Mouse (Mus musculus) embryo, embryonic 11 days (tissue): ENCODE measurements around the gene Ankrd23.
A peak's percentile ranks its signal among the peaks of the same experiment; 100 is the strongest.

Experiments
- DNase-seq: peaks from one replicate; pipeline ENCODE4 v3.0.0-alpha.2; 2015

The Ankrd23 gene

DNA sequence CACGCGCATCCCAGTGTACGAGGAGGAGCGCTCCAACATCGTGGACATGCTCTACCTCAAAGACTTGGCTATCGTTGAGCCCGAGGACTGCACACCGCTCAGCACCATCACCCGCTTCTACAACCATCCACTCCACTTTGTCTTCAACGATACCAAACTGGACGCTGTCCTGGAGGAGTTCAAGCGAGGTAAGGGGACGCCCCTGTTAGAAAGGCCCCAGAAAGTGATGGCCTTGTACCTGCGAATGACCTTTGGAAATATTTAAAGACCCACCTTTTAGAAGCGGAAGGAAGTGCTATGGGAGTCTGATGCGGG is 23.8 kb downstream of the Ankrd23 start:
- DNase-seq: no peak

DNA sequence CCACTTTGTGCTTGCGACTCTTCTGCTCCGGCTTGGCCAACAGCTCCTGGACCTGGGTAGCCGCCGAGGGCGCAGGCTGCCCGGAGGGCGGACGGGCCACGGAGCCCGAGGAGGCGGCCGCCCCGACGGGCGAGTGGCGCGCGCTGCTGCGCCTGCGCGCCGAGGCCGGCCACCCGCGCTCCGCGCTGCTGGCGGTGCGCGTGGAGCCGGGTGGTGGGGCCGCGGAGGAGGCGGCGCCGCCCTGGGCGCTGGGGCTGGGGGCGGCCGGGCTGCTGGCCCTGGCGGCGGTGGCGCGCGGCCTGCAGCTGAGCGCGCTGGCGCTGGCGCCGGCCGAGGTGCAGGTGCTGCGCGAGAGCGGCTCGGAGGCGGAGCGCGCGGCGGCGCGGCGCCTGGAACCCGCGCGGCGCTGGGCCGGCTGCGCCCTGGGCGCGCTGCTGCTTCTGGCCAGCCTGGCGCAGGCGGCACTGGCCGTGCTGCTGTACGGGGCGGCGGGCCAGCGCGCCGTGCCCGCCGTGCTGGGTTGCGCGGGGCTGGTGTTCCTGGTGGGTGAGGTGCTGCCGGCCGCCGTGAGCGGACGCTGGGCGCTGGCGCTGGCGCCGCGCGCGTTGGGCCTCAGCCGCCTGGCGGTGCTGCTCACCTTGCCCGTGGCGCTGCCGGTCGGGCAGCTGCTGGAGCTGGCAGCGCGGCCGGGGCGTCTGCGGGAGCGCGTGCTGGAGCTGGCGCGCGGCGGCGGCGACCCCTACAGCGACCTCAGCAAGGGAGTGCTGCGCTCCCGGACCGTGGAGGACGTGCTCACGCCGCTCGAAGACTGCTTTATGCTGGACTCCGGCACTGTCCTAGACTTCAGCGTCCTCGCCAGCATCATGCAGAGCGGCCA is 24.4 kb downstream of the Ankrd23 start:
- peak; percentile 75 for DNase-seq

DNA sequence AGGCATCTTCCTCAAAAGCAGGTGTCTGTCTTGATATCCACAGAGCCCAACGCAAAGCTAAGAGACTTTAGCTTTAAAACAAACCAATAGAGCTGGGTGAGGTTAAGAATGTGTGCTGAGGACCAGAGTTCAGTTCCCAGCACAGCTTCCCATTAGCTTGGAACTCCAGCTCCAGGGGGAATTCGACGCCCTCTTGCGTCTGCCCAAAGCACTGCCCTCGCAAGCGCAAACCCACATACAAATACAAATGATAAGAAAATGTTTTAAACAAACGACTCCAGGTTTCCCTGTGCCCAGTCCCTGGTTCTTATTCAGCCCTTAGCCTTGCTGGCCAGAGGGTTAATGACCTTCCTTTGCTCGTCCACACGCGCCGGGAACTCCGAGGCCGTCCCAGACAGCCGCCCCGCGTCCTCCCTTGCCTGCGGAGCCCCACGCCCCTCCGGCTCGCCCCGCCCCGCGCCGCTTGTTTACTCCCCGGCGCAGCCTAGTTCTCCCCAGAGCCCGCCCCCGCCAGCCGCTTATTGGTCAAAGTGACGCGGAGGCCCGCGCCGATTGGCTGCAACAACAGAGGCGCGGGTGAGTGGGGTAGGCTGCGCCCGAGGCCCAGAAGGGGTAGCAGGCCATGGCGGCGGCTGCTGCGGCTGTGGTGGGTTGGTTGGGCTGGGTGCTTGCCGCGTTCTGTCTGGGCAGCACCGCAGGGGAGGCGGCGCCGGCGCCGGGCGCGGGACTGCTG is 25.2 kb downstream of the Ankrd23 start, which contains the start of gene Cnnm3:
Gene Cnnm3, plus strand, starts transcription at position 579 of the 733 bp plus-strand sequence.
- peak; percentile 99 for DNase-seq

DNA sequence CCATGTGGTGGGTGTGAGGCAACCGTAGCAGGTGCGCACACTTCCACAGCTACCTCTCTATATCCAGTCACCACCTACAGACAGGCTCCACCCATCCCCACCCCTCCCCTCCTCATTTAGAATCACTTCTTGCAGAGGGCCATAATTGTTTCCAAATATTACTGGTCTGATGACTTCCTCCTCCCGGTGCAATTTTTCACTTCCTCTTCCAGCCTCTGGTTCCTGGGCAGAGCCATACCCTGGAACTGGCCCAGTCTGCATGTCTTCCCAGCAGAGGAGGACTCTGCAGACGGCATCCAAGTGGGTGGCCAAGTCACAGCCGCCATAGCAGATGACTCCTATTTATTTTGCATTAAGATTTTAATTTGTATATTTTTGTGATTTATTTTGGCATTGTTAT is 28.4 kb downstream of the Ankrd23 start:
- DNase-seq: no peak

DNA sequence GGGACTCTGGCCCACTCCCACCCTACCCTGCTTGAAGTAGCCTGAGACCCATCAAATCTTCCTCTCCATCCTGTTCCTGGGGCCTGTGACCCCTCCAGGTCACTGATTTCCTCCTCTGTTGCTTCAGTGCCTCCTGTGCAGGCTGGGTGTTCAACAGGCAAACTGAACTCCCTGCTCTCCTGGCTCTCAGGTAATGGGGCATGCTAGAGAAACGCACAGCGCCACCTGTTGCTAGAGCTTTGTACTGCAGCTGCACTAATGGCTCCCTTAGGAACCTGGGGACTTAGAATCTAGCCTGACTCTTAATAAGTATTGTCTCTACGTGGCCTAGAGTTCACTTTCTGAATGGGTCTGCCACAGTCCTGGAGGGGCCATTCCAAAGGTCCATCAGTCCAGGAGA is 35.4 kb downstream of the Ankrd23 start:
- peak; percentile 79 for DNase-seq

DNA sequence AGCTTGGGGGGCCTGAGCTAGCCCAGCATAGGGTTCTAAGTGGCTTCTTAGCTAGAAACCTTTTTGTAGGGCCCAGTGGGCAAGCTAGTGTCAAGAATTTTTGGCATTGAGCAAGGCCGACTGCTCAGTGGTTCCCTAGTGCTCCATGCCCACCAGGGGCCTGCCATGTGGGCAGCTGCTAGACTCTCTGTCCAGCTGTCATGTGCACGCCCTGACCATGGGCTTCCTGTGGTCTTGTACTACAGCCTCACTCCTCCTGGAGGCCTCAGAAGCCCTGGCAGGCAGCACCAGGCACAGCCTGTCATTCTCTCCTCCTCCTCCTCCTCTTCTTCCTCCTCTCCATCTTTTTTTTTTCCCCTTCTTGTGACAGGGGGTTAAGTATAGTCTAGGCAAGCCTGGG is 39.4 kb downstream of the Ankrd23 start:
- no peak for DNase-seq

DNA sequence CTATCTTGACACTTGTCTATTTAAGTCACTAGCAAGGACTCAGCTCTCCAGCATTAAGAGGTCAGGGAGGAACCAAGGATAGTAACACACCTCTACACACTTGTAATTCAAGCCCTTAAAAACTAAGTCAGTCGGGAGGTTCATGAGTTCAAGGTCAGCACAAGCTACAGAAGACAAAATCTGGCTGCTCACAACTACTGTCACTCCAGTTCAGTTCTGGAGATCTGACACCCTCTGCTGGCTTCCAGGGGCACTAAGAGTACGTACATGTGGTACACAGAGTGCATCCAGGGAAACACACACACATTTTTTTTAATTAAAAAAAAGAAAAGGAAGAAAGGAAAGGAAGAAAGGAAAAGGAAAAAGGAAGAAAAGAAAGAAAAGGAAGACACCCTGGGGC is 40.0 kb downstream of the Ankrd23 start:
- DNase-seq: no peak

DNA sequence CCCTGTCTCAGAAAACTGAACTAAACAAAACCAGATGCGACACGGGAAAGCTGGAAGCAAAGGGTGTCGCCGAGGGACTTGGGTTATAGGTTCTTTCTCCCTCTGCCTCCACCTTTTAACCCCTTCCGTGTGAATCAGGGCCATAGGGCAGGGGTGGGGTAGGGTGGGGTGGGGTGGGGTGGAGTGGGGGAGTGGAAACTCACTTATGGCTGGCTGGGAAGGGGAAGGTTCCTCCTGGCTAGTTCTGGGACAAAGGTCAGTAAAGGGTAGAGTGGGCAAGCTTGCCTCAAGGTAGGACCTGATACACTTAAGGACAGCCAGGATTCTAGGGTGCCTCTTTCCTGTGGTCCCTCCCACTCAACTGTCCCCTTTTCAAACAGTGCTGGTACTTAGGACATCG is 43.4 kb downstream of the Ankrd23 start:
- DNase-seq: no peak

DNA sequence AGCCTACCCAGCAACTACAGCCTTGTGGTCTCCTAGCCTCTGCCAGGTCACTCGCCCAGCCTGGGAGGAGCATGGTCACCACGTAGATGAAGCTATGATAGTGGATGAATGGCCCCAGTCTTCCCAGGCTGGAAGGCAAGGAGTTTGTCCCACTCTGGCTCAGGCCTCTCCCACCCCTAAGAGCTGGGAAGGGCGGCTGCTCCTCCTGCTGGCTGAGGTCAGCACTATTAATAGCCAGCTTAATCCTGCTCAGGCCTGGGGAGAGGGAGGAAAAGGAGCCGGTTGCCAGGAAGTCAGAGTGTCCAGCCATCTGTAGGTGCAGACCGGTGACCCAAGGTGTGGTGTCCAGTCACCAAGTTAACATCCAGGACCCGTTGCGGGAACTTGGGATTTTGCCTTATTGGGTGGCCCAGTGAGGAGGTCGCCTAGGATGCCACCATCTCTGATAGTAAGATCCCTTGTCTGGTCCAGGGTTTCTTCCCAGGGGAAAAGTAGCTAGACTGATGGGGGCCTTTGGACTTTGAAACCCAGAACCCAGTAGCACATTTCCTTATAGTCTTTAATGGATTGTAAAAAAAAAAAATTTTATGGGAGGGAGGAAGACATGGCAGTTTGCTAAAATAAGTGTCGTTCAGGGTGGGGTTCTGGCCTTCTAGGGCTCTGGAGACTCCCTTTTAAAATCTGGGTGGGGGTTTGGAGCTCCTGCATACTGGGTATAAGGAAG is 44.1 kb downstream of the Ankrd23 start:
- DNase-seq: peak; percentile 71

DNA sequence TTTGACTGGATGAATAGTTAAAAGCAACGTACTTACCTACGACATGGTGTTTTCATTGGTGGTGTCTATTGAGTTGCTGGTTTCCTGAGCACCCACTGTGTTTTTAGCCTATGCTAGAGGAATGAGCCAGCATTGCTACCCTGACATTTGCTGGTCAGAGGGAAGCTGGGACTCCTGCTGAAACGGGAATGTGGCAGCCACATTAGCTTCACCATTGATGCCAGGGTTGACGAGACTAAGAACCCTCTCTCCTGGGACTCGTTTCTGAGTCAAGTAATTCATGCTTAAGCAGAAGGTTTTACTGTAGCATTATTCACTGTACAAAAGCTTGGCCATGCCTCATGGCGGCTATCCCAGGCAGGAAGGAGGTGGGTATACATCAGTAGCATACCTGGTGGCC is 47.0 kb downstream of the Ankrd23 start:
- no peak for DNase-seq

DNA sequence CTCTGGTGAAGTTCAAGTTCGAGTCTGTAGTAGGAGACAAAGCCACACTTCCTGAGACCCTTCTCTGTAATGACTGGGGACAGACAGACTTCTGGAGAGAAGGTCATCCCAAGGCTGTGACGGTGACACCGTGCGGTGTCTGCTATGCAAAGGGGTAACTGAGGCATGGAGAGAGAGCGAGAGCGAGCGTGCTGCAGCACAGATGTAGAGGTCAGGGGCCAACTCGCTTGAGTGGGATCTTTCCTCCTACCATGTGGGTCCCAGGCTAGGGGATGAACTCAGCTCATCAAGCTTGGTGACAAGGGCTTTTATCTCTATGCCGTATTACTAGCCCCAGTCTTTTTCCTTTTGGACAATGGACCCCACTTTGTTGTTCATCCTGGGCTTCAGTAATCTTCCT is 49.6 kb downstream of the Ankrd23 start:
- no peak for DNase-seq

DNA sequence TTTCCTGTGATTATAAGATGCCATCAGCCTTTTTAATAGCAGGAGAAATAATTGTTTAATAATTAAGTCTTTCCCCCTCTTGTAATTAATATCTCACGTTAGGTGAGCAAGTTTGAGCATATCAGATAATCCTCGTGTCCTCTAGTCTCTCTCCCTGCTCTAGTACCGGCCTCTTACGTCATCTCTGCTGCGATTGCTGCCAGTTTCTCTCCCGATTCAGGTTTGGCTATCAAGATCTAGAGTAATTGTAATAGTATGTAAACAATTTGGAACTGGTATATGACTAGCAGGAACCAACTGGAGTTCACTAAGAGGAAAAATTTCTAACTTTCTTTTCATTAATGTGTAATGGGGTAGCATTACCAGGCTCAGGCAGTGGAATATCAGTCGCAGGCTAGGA is 51.6 kb downstream of the Ankrd23 start:
- DNase-seq: no peak

DNA sequence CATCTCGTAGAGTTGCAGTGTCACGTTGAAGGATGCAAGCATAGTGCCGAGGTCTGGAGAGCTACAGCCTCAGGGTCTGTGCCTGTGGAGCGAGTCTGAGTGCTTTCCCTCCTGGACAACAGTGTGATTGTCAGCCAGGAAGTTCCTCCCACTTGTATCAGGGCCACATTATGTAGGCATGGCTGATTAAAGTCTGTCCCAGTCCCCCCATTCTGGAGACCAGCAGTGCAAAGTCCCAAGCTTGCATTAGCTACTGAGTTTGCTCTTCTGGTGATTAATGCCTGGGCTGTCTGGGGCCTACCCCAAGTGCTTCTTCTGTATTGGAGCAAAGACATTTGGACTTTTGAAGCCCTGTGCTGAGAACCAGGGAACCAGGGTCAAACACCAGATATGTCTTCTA is 52.9 kb downstream of the Ankrd23 start:
- DNase-seq: no peak
